Mouse (Mus musculus): ENCODE measurements around the gene Ift81. TPM values are rescaled to one million over a fixed set of nuclear protein-coding genes. Genes with fewer than 3 reads are reported as not detected.

Ift81 gene
- polyA plus RNA-seq, 1 experiment, result 0.72 TPM

DNA sequence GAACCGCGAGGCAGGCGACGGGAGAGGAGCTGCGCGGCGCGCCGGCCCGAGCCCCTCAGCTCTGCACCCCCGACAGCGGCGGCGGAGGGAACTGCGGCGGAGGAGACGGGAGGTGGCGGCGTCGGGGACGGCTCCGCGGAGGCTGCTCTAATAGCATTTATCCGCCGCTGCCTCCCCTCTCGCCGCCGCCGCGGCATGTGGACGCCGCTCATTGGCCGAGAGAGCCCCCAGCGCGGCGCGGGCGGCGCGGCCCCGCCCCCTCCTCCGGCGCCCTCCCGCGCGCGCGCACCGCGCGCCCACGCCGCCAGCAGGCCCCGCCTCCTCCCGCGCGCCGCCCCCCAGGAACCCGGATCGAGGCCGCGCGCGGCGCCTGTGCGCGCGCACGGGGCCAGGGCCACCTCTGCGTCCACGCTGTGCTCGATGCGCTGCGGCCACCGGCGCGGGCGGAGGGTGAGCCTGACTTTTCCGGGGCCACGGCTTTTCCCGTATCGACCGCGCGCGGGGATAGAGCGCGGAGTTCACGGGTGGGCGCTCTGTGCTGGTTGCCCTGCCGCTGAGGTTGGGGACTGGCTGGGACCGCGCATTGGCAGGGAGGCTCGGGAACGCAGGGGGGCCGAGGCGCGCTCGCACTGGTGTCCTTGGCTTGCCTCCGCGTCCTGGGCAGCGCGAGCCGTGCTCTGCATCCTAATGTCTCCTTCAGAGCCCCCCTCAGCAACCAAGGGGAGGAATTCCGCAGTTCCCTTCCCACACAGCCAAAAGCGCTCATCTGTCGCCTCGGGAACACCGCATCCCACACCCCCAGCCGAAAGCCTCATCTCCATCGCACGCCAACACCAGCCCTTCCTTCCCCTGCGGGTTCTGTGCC is 112.0 kb downstream of the Ift81 start, which contains the start of gene Atp2a2:
Atp2a2 (minus strand) TSS at position 149 of the 865 bp plus-strand sequence.
- DNase-seq (ENCODE audit: low read depth, low spot score), result no peak
- WGBS, result under 1% methylated on average over 104 of the region's 113 CpGs

DNA sequence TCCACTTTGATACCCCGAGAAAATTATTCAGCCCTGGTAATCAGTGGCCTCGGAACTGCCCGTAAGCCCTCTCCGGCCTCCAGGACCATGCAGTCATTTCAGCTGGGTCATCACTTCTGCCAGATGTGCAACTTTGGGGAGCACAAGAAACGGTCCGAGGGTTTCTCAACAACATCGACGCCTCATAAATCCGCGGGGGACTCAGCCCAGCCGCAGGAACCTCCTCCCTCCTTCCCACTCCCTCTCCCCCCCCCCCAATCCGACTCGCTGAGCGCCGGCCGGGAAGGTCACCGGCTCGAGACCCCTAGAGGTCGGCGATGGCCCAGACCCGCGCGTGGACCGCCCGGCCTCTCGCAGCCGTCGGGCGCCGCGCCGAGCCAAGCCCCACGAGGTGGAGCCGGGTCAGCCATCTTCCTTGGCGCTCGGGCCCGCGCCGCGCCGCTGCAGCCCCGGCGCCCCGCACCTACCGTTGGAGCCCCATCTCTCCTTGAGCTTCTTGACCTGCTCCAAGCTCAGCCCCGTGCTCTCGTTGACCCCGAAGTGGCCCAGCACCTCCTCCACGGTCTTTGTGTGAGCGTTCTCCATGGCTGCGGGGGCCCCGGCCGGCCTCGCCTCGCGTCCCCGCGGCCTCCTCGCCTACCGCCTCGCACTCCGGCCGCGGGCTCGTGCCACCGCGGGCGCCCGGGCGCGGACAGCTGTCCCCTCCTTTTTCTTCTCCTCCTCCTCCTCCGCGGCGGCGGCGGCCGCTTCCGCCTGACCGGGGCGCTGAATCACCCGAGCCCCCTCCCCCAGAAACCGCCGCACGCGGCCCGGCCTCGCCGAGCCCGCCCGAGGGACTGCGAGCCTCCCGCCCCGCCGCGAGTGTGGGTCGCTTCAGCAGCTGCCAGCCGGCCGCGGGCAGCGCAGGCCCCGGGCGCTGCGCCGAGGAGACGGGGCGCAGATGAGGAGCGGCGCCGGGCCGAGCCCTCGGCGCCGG is 112.9 kb downstream of the Ift81 start:
- WGBS, result under 1% methylated on average over 113 of the region's 113 CpGs
- no peak for DNase-seq (ENCODE audit: low read depth, low spot score)

DNA sequence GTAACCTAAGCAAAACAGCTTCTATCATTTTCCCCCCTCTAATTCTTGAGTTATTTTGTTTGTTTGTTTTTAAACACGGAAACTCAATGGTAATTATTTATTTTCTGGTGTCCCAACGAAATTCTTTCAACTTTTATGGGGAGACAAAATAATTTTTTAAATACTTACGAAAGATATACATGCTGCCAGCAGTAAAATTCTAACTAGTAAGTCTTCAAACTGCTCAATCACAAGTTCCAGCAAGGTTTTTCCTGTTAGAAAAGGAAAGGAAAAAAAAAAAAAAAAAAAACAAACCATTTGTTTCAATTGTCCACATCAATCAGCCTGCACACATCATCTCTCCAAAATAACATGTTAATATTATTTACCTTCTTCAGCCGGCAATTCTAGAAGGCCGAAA is 113.8 kb downstream of the Ift81 start:
- 5% methylated on average over 5 of the region's 5 CpGs for WGBS
- DNase-seq (ENCODE audit: low read depth, low spot score), result no peak

Other genes with a start within 250 kb of the Ift81 start
- gene Gpn3, start 242.6 kb downstream of the Ift81 start, polyA plus RNA-seq (2012; rRNA removed), result 17.8 and 28.1 TPM in 2 replicates
- 5.7 and 6.5 TPM in 2 replicates for gene Fam216a, start 242.2 kb downstream of the Ift81 start, polyA plus RNA-seq (2012; rRNA removed)
- 289 and 295 TPM in 2 replicates for gene Arpc3, start 222.6 kb downstream of the Ift81 start, polyA plus RNA-seq (2012; rRNA removed)
- gene Anapc7, start 192.8 kb downstream of the Ift81 start, polyA plus RNA-seq (2012; rRNA removed), result 20.6 and 21.6 TPM in 2 replicates
- 78.0 and 98.8 TPM in 2 replicates for gene Atp2a2, start 112.3 kb downstream of the Ift81 start, polyA plus RNA-seq (2012; rRNA removed)
- gene P2rx7, start 29.4 kb upstream of the Ift81 start, polyA plus RNA-seq (2012; rRNA removed), result 18.6 and 21.4 TPM in 2 replicates
- 62.4 and 84.2 TPM in 2 replicates for gene P2rx4, start 93.0 kb upstream of the Ift81 start, polyA plus RNA-seq (2012; rRNA removed)
- 5.1 and 6.1 TPM in 2 replicates for gene Camkk2, start 164.9 kb upstream of the Ift81 start, polyA plus RNA-seq (2012; rRNA removed)
- 183 and 186 TPM in 2 replicates for gene Anapc5, start 206.8 kb upstream of the Ift81 start, polyA plus RNA-seq (2012; rRNA removed)
- gene Rnf34, start 235.5 kb upstream of the Ift81 start, polyA plus RNA-seq (2012; rRNA removed), result 7.7 and 7.8 TPM in 2 replicates

Measured in large intestine, adult 2 months (tissue).